Mouse (Mus musculus): ENCODE results near the gene Ippk.

- no peak for TF ChIP-seq GATA1 (IDR thresholded peaks at IDR 0.05; ENCODE audit: low read length)
- TF ChIP-seq TAL1 (IDR thresholded peaks at IDR 0.05; ENCODE audit: low read length) = no peak
Measured at GRCm38 (mm10) chr13:49371428-49371899, 49.6 kb upstream of the Ippk start.

All from erythroblast, embryonic 14.5 days (primary cell).